8 mouse cellular contexts compared by ENCODE assay signal in the genomic region with DNA sequence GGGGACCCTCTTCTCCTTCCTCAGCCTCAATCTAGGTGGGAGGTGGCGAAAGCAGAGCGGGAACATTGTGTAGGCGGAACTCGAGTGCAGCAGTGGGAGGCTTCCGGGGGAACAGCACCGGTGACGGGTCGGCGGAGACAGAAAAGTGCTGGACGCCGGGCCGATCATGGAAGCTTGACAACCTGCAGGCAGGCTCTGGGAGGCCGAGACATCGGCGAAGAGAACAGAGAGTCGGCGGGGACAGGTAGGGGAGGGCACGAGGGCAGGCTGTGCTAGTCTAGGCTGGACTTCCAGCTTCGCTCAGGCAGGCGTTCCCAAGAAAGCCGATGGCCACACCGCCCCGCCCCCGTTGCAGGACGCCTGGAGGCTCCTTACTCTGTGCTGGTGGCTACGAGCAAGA. TPM values are rescaled to one million over a fixed set of nuclear protein-coding genes. Genes with fewer than 3 reads are reported as not detected.
DNase-seq lines count a peak whose midpoint lies in the region; ATAC-seq lines count a peak whose summit lies in the region.

No protein-coding gene starts in this region.

- peak; percentile 23 for ATAC-seq in inflammation-experienced regulatory T-cells, adult 6 months

- DNase-seq in adipocyte (ENCODE audit: low spot score) = peak; percentile 81
- DNase-seq in embryo, embryonic 10.5 days (ENCODE audit: low spot score) = peak; percentile 82
- peak; percentile 82 for DNase-seq in gastrocnemius, postnatal 14 days
- peak; percentile 80 to 82 for DNase-seq in left cerebral cortex, postnatal 14 days (ENCODE audit: low spot score in 2 of 2)
- DNase-seq in mesoderm, embryonic 11.5 days (ENCODE audit: low read depth, low spot score) = peak; percentile 82
- peak; percentile 63 to 71 for DNase-seq in right cerebral cortex, postnatal 36 days (ENCODE audit: low spot score in 2 of 2)
- DNase-seq in yolk sac, embryonic 10.5 days (ENCODE audit: low spot score) = peak; percentile 78

- intact Hi-C loops in gastrocnemius, postnatal 14 days (cut with DNase I; ENCODE audit: low total_unique reads) = no loop called here
- intact Hi-C loops in left cerebral cortex, postnatal 14 days (cut with DNase I) = no loop called here

RNA-seq across cellular contexts. Expression of a gene that starts 4.3 kb away (rescaled TPM):
- 1 to 10 TPM; 8.2 to 9.6 TPM for total RNA-seq in gastrocnemius, postnatal 14 days (2021)
- polyA plus RNA-seq in inflammation-experienced regulatory T-cells, adult 6 months (2017; shearing (Covaris generic)) = 10 to 100 TPM; 14.5 to 17.0 (median 15.8) TPM
- 10 to 100 TPM; 24.8 to 28.7 TPM for total RNA-seq in left cerebral cortex, postnatal 14 days (2021)

RNA-seq across cellular contexts. Expression of a gene that starts 4.6 kb away (rescaled TPM):
- total RNA-seq in gastrocnemius, postnatal 14 days (2021) = 10 to 100 TPM; 25.0 to 30.2 TPM
- polyA plus RNA-seq in inflammation-experienced regulatory T-cells, adult 6 months (2017; shearing (Covaris generic)) = 10 to 100 TPM; 17.7 to 21.6 (median 18.1) TPM
- 10 to 100 TPM; 60.5 to 63.2 TPM for total RNA-seq in left cerebral cortex, postnatal 14 days (2021)

Comparison
In these comparisons a context has a peak if more than half of its experiments do, and no peak if none do; other contexts are left out.
1. Peak in every context shown above with its lines: DNase-seq and ATAC-seq.